Mouse (Mus musculus): ENCODE results near the gene Shq1. TPM values are rescaled to one million over a fixed set of nuclear protein-coding genes. Genes with fewer than 3 reads are reported as not detected.

Gene Shq1
- polyA plus RNA-seq, 1 experiment from 2014 or later = 15.3 TPM

- no peaks in the 10 kb centered on the region for H3K9me3 ChIP-seq (replicated peaks)
- H3K4me3 ChIP-seq (replicated peaks) = no peak overlapping the region
Observed at GRCm38 (mm10) chr6:100667644-100668043, 3.3 kb downstream of the Shq1 start.

GRCm38 (mm10) chr6:100662224-100662623 is 8.7 kb downstream of the Shq1 start:
- Histone ChIP-seq H3K4me2 (no peak overlapping the region), H3K4me1 (replicated peaks) (no peaks in the 10 kb centered on the region), H3K27ac (no peak overlapping the region), H3K27me3 (no peaks in the 10 kb centered on the region), H3K9me3 (replicated peaks) (no peaks in the 10 kb centered on the region), H3K36me3 (peaks cover 58% of the 10 kb centered on the region), H3K9ac (no peak overlapping the region), H3K4me3 (replicated peaks) (no peak overlapping the region)
- WGBS (ENCODE audit: insufficient replicate concordance) = 68% methylated on average over 6 of the region's 6 CpGs
- ATAC-seq (ENCODE audit: low read depth) = no peak
- no peak for DNase-seq

More at GRCm38 (mm10) chr6:100667644-100668043, 3.3 kb downstream of the Shq1 start:
- Histone ChIP-seq H3K27me3 (no peaks in the 10 kb centered on the region), H3K9ac (no peak overlapping the region), H3K4me2 (no peak overlapping the region), H3K4me1 (replicated peaks) (peaks cover 23% of the 10 kb centered on the region), H3K27ac (no peak overlapping the region), H3K36me3 (peaks cover 26% of the 10 kb centered on the region)
- ATAC-seq (ENCODE audit: low read depth) = no peak
- no peak for DNase-seq
- 81% methylated on average over 8 of the region's 8 CpGs for WGBS (ENCODE audit: insufficient replicate concordance)

- no peaks in the 10 kb centered on the region for H3K4me1 ChIP-seq (replicated peaks)
- WGBS (ENCODE audit: insufficient replicate concordance) = 78% methylated on average over 5 of the region's 5 CpGs
- no peak overlapping the region for H3K9ac ChIP-seq
- H3K27me3 ChIP-seq = no peaks in the 10 kb centered on the region
- DNase-seq (no peak), ATAC-seq (ENCODE audit: low read depth) (no peak)
- no peak overlapping the region for H3K4me2 ChIP-seq
- H3K4me3 ChIP-seq (replicated peaks) = no peak overlapping the region
- H3K36me3 ChIP-seq = peaks cover 58% of the 10 kb centered on the region
- H3K27ac ChIP-seq = no peak overlapping the region
- H3K9me3 ChIP-seq (replicated peaks) = no peaks in the 10 kb centered on the region
Observed at GRCm38 (mm10) chr6:100660395-100660794, 10.6 kb downstream of the Shq1 start.

DNA sequence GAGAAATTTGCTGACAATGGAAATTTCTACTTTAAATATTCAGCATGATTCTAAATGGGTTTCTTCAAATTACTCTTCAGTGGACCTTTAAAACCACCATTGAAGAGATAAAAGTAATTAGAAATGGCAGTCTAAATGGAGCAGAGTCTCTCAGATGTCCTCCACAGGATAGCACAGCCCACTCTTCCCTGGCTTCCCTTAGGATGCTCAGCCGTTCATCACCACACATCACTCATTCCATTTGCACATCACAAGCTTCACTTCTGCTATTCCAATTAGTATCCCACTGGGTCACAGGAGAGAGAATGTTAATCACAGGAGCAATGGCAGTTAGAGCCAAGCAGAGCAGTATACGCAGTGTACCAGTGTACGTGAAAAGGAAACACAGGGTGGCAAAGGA is 18.4 kb downstream of the Shq1 start:
- 79% methylated on average over 3 of the region's 3 CpGs for WGBS (ENCODE audit: insufficient replicate concordance)
- no peak overlapping the region for H3K4me2 ChIP-seq
- DNase-seq (no peak), ATAC-seq (ENCODE audit: low read depth) (no peak)
- no peak overlapping the region for H3K9ac ChIP-seq
- no peak overlapping the region for H3K27ac ChIP-seq
- H3K27me3 ChIP-seq = no peaks in the 10 kb centered on the region
- no peaks in the 10 kb centered on the region for H3K4me1 ChIP-seq (replicated peaks)
- H3K4me3 ChIP-seq (replicated peaks) = no peak overlapping the region
- H3K9me3 ChIP-seq (replicated peaks) = no peaks in the 10 kb centered on the region
- H3K36me3 ChIP-seq = peaks cover 26% of the 10 kb centered on the region

- Histone ChIP-seq H3K4me2 (no peak overlapping the region), H3K27me3 (no peaks in the 10 kb centered on the region), H3K4me3 (replicated peaks) (no peak overlapping the region), H3K9me3 (replicated peaks) (no peaks in the 10 kb centered on the region), H3K27ac (no peak overlapping the region), H3K4me1 (replicated peaks) (0 out of 2 replicates have a peak, but pooled peaks cover 3% of the 10 kb centered on the region), H3K9ac (no peak overlapping the region), H3K36me3 (peaks cover 22% of the 10 kb centered on the region; the same call in 1 of the 2 replicates)
- WGBS (ENCODE audit: insufficient replicate concordance) = 48% methylated on average over 5 of the region's 5 CpGs
- no peak for DNase-seq
- no peak for ATAC-seq (ENCODE audit: low read depth)
Observed at GRCm38 (mm10) chr6:100647196-100647595, 23.8 kb downstream of the Shq1 start.

DNA sequence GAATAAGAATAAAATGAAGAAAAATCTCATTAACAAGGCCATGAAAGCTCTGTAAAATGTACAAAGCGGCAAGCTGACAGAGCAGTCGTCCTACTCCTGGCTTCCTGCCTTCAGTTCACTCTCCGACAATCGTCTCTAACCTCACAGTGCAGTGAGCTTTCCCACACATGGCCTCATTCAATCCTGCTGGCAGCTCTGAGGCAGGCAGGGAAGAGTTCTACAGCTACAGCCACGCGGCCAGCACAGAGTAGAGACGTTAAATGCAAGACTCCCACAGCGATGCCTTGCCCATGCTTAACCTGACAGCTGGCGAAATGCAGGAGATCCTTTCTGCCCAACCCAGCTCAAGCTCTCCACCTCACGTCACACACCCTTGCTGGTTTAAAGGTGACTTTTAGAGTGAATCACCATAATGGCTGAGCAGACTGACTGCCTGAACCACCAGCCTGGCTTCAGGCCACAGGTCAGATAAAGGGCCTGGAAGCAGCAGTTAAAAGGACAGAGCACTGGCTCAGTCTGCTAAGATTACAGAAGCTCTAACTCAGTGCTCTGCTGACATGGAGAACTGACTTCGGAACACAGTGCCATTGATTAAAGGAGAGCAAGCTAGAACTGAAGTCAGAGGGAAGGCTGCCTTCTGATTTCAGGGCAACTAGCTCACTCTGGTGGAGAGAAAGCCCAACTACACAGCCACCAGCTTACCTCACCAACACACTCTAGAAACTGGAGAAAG is 25.3 kb downstream of the Shq1 start:
- 0 out of 2 replicates have a peak, but pooled peaks have one; percentile 48 for ATAC-seq (ENCODE audit: low read depth)
- no peak overlapping the region for H3K4me2 ChIP-seq
- 71% methylated on average over 11 of the region's 11 CpGs for whole genome bisulfite sequencing (ENCODE audit: insufficient replicate concordance)

DNA sequence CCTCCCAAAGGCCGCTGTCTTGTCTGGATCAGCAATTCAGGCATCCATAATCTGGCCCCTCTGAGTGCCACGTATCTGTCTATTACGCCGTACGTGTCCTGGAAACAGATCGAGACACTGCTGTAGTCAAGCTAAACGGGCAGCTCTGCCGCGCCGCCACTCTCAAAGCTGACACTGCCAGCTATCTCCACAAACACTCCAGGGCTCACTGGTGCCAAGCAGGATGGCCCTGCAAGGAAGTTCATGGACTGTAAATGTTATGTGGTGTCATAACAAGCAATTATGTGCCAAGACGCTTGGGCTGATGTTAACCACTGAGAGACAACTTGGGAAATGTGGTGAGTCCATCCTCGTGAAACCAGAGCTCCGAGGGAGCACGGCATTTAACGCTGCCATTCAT is 26.3 kb downstream of the Shq1 start:
- no peak overlapping the region for H3K27ac ChIP-seq
- ATAC-seq (ENCODE audit: low read depth) (no peak), DNase-seq (no peak)
- H3K4me3 ChIP-seq (replicated peaks) = no peak overlapping the region
- no peaks in the 10 kb centered on the region for H3K9me3 ChIP-seq (replicated peaks)
- no peak overlapping the region for H3K4me2 ChIP-seq
- no peaks in the 10 kb centered on the region for H3K27me3 ChIP-seq
- WGBS (ENCODE audit: insufficient replicate concordance) = 87% methylated on average over 15 of the region's 15 CpGs
- H3K4me1 ChIP-seq (replicated peaks) = 0 out of 2 replicates have a peak, but pooled peaks cover 3% of the 10 kb centered on the region
- H3K9ac ChIP-seq = no peak overlapping the region
- H3K36me3 ChIP-seq = peaks cover 14% of the 10 kb centered on the region; the same call in 1 of the 2 replicates

More for the DNA sequence above, 25.3 kb downstream of the Shq1 start:
- Histone ChIP-seq H3K4me1 (replicated peaks) (0 out of 2 replicates have a peak, but pooled peaks cover 3% of the 10 kb centered on the region), H3K9me3 (replicated peaks) (no peaks in the 10 kb centered on the region), H3K27me3 (no peaks in the 10 kb centered on the region), H3K4me3 (replicated peaks) (no peak overlapping the region), H3K9ac (no peak overlapping the region), H3K27ac (no peak overlapping the region), H3K36me3 (peaks cover 14% of the 10 kb centered on the region; the same call in 1 of the 2 replicates)
- DNase-seq = no peak

DNA sequence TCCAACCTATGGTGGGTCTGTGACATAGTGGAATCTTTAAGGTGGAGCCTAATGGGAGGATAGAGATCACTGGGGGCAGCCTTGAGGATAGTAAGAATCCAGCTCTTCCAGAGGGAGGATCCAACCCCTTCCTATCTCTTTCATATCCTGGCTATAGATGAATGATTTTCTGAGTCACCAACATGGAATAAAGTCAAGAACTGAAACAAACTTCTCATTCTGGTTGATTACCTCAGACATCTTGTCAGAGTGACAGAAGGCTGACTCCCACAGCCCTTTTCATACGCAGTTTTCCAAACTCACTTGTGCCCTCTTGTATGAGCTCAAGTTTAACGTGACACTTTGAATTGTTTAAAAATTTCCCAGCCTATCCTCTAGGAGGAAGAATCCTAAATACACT is 28.2 kb downstream of the Shq1 start:
- no peak for ATAC-seq (ENCODE audit: low read depth)
- WGBS (ENCODE audit: insufficient replicate concordance) = 78% methylated on average over 2 of the region's 2 CpGs

GRCm38 (mm10) chr6:100640591-100640990 is 30.4 kb downstream of the Shq1 start:
- DNase-seq (no peak), ATAC-seq (ENCODE audit: low read depth) (no peak)
- H3K4me1 ChIP-seq (replicated peaks) = no peaks in the 10 kb centered on the region
- peaks cover 15% of the 10 kb centered on the region for H3K36me3 ChIP-seq
- no peak overlapping the region for H3K4me3 ChIP-seq (replicated peaks)
- no peaks in the 10 kb centered on the region for H3K9me3 ChIP-seq (replicated peaks)
- 97% methylated on average over 1 of the region's 1 CpGs for WGBS (ENCODE audit: insufficient replicate concordance)
- H3K4me2 ChIP-seq = no peak overlapping the region
- H3K27me3 ChIP-seq = no peaks in the 10 kb centered on the region
- no peak overlapping the region for H3K27ac ChIP-seq
- no peak overlapping the region for H3K9ac ChIP-seq

More for the DNA sequence above, 28.2 kb downstream of the Shq1 start:
- Histone ChIP-seq H3K4me1 (replicated peaks) (0 out of 2 replicates have a peak, but pooled peaks cover 3% of the 10 kb centered on the region), H3K27me3 (no peaks in the 10 kb centered on the region), H3K9me3 (replicated peaks) (no peaks in the 10 kb centered on the region), H3K4me2 (no peak overlapping the region), H3K4me3 (replicated peaks) (no peak overlapping the region), H3K9ac (no peak overlapping the region), H3K27ac (no peak overlapping the region), H3K36me3 (peaks cover 14% of the 10 kb centered on the region; the same call in 1 of the 2 replicates)
- no peak for DNase-seq

GRCm38 (mm10) chr6:100629086-100629485 is 41.9 kb downstream of the Shq1 start:
- ATAC-seq (ENCODE audit: low read depth) = no peak
- Histone ChIP-seq H3K9ac (no peak overlapping the region), H3K4me3 (replicated peaks) (no peak overlapping the region), H3K4me1 (replicated peaks) (peaks cover 23% of the 10 kb centered on the region), H3K9me3 (replicated peaks) (no peaks in the 10 kb centered on the region), H3K27ac (0 out of 2 replicates have a peak overlapping the region, but pooled peaks have one; percentile 39), H3K4me2 (no peak overlapping the region), H3K27me3 (no peaks in the 10 kb centered on the region), H3K36me3 (peaks cover 34% of the 10 kb centered on the region)
- DNase-seq = no peak
- WGBS (ENCODE audit: insufficient replicate concordance) = 79% methylated on average over 6 of the region's 6 CpGs

DNA sequence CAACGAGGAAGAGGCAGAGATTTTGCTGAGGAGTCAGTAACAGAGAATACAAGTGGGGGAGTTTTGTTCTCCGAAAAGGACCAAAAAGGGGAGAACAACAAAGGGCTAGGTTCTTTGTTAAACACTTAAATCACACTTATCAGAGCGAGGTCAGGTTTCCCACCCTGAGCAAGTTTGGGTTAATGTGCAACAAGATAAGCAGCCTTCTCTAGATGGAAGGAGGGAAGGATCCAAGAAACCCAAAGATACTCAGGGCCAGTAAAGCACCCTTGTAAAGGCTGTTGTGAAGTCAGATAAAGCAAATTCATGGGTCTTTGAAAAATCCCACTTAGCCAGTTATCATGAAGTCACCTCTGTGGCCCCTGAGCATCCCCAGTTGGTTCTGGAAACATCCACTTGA is 42.7 kb downstream of the Shq1 start:
- Histone ChIP-seq H3K4me3 (replicated peaks) (no peak overlapping the region), H3K27me3 (no peaks in the 10 kb centered on the region), H3K4me2 (no peak overlapping the region), H3K36me3 (peaks cover 34% of the 10 kb centered on the region), H3K9me3 (replicated peaks) (no peaks in the 10 kb centered on the region), H3K27ac (peak overlapping the region; percentile 39), H3K9ac (no peak overlapping the region), H3K4me1 (replicated peaks) (peaks cover 32% of the 10 kb centered on the region)
- ATAC-seq (ENCODE audit: low read depth) (peak; percentile 27; the same call in 1 of the 2 replicates), DNase-seq (no peak)
- WGBS (ENCODE audit: insufficient replicate concordance) = 28% methylated on average over 3 of the region's 3 CpGs

GRCm38 (mm10) chr6:100623922-100624321 is 47.0 kb downstream of the Shq1 start:
- Histone ChIP-seq H3K9me3 (replicated peaks) (no peaks in the 10 kb centered on the region), H3K4me2 (peak overlapping the region; percentile 50), H3K4me3 (replicated peaks) (no peak overlapping the region), H3K4me1 (replicated peaks) (peaks cover 39% of the 10 kb centered on the region), H3K27me3 (no peaks in the 10 kb centered on the region), H3K36me3 (peaks cover 20% of the 10 kb centered on the region), H3K27ac (peak overlapping the region; percentile 86), H3K9ac (peak overlapping the region; percentile 42; the same call in 1 of the 2 replicates)
- DNase-seq (peak; percentile 67), ATAC-seq (ENCODE audit: low read depth) (peak; percentile 92)
- 31% methylated on average over 2 of the region's 2 CpGs for WGBS (ENCODE audit: insufficient replicate concordance)
